Mouse (Mus musculus) liver, postnatal 0 days (tissue): Measurements from ENCODE around the gene Adarb2.

Experiments used
- CTCF ChIP-seq: sonication (generic); IDR thresholded peaks from 2 replicates; pipeline ENCODE4 v1.5.1; 2016; ENCODE audit warnings: antibody characterized with exemption, low read depth
- EP300 ChIP-seq: IDR thresholded peaks from 2 replicates; pipeline ENCODE4 v1.6.1; 2016; ENCODE audit warnings: antibody characterized with exemption, low read depth, mild to moderate bottlenecking

- TF ChIP-seq CTCF (no peak), EP300 (no peak)
Observed at GRCm38 (mm10) chr13:8677174-8677573, 474.5 kb downstream of the Adarb2 start.
